Mouse (Mus musculus) v-Abl transformed pro-B cells (cell line): ENCODE data around the gene Klk6.

Experiments
- in situ Hi-C, 2 experiments: fragments of 400-800 bp; cut with MboI; formaldehyde crosslinking; loops; one replicate each; pipeline ENCODE4 v1.15.1; 2025; ENCODE audit not compliant: unreplicated experiment in 2 of 2

Klk6 gene

DNA sequence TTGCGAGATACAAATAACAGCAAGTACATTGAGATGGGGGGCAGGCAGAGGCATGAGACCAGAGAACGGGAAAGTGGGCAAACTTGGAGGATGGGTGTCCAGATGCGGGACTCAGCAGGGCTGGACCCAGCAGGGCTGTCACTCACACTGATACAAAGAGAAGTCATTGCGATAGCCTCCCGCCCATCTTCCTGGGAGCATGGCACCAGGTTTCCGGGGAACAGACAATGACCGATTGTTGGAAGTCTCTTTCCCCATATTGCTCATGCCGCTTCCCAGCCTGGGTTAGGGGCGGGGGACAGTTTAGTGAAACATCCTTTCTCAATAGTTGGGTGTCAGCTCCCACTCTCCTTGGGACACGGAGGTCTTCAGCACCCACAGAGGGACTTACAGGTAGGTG is at the start of gene Klk6:
Gene Klk6, plus strand, starts transcription at position 301 of the 400 bp plus-strand sequence.
- in situ Hi-C loops, result no loop called here

DNA sequence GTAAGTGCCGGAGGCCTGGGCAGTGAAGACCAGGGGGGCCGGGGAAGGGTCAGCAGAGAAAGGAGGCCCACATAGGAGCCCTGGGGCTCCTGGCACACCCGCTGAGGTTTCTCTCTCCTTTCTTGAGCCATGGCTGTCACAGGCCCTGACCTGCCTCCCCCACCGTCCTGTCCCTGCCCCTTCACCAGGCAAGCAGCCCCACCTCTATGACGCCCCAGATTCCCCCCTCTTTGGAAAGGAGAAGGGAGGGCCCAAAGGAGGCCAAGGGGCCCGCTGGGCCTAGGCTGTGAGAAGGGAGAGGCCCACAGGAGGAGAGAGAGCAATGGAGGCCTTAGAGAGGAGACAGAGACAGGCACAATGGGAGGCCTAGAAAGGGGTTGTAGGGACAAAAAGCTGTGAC is 49.5 kb upstream of the Klk6 start:
- in situ Hi-C loops, result no loop called here

DNA sequence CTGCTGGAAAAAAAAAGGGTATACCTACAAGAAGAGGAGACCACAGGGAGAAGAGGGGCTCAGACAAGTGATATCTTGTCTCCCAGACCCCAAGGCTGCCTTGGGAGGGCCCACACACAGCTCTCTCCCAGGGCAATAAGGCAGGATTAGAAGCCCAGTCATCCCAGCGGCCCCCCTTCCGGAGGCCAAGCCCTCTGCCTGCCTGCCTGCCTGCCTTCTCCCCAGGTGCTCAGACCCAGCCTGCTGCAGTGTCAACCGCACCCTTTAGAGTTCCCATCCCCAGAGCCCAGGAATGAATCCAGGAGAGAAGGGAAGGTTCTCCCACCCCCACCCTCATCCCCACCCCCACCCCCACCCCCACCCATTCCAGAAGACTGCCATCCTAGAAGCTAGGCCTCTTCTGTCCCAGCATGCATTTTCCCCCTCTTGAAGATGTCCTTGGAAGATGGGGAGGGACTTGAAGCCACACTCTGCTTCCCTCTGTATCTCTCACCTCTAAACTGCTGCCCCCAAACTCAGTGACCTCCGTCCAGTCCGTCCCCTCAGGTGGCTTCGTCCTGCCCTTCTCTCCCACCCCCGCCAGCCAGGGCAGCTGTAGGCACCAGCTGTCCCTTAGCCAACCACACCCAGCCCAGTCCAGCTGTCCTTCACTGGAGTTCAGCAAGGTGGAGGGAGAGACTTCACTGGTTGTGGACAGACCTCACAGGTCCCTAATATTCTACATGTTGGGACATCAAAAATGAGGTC is 48.8 kb upstream of the Klk6 start:
- in situ Hi-C loops, result no loop called here

DNA sequence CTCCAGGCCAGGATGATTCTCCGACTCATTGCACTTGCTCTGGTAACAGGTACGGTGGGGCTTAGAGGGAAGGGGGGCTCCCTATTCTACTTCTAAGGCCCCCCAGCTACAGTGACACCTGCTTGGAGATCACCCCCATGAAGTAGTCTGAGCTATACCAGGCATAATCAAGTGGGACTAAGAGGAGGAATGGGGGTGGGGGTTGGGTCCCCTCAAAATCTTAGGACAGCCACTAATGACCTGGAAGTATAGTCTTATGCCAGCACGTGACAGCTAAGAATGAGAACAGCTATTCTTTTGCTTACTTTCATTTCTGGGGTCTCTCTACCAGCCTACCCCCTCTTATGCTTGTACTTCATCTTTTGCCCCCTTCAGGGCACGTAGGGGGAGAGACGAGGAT is 47.8 kb upstream of the Klk6 start:
- in situ Hi-C loops, result no loop called here

DNA sequence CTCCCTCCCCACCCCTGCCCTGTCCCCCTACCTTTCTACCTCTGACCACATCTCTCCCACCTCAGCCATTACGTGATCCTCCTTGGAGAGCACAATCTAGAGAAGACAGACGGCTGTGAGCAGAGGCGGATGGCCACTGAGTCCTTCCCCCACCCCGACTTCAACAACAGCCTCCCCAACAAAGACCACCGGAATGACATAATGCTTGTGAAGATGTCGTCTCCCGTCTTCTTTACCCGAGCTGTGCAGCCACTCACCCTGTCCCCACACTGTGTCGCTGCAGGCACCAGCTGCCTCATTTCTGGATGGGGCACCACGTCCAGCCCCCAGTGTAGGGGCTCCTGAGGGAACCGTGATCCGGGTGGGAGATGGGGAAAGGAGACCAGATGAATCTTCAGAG is 46.9 kb upstream of the Klk6 start:
- in situ Hi-C loops, result no loop called here

DNA sequence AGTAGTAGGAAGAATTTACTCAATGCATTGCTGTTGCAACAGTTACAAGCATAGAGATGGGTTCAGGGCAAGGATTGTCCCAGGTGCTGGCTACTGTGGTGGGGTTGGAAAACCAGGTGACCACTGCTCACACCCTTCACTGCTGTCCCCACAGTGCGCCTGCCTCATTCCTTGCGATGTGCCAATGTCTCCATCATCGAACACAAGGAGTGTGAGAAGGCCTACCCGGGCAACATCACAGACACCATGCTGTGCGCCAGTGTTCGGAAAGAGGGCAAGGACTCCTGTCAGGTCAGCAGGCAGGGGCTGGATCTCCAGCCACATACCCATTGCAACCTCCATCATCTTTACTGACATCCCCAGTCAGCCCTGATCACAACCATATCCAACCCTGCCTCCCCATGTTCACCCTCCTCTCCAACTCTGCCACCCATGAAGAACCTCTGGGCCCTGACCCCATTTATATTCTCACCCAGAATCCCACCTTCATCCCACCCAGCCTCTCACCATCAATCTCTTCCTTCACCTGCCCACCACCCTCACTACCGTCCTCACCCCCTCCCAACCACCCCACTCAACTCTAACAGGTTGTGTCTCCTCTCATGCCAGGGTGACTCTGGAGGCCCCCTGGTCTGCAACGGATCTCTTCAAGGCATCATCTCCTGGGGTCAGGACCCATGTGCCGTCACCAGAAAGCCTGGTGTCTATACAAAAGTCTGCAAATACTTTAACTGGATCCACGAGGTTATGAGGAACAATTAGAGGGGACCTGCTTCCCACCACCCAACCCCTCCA is 45.9 kb upstream of the Klk6 start:
- in situ Hi-C loops, result no loop called here

DNA sequence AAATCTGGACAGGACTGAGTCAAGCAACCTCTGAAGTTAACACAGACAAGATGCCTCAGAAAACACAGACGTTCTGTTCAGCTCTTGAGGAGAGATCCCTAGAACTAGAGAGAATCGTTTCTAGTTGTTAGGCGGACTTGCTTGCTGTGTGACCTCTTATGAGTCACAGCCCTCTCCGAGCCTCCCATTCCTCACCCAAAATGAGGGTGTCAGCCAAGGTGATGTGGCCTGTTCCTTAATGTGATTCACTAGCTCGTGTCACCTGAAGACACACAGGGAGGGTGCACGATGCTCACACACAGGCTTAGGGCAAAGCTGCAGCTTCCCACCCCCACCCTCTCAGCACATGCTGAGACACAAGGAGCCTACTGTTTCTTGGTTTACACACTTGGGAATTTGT is 44.1 kb upstream of the Klk6 start:
- in situ Hi-C loops, result no loop called here

DNA sequence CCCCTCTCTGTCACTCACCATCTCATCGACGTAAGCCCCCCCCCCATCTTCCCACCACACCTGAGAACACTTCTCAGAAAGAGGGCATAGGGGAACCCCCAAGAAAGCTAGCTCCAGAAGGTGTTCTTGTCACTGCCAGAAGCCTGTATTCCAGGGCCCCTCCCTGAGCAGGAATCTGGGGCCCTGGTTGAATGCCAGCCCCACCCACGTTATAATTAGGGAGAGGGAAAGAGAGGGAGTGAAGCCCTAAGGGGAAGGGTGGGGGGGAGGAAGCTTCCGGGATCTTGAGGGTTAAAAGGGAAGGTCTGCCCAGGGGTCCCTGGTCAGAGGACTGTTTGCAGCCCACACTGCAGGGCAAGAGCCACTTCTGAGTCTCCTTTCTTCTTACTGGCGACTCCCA is 43.6 kb upstream of the Klk6 start, which contains the start of gene Klk10:
Gene Klk10, plus strand, starts transcription at position 290 of the 400 bp plus-strand sequence.
- in situ Hi-C loops, result no loop called here

DNA sequence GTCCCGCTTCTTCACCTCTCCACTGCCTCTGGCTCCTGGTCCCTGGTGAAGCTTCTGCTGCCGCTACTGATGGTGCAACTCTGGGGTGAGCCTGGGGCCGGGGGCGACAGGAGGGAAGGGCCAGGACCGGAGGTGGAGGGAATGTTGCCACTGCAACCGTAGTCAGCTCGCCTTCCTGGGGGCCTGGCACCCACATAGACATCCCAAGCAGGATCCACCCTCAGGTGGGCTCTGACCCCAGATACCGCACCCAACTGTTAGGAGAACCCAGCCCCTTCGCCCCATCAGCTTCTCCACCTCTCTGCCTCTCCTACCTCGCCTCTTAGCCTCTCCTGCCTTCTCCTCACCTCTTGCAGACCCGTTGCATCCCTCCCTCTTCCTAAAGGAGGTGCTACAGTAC is 42.8 kb upstream of the Klk6 start:
- in situ Hi-C loops, result no loop called here

DNA sequence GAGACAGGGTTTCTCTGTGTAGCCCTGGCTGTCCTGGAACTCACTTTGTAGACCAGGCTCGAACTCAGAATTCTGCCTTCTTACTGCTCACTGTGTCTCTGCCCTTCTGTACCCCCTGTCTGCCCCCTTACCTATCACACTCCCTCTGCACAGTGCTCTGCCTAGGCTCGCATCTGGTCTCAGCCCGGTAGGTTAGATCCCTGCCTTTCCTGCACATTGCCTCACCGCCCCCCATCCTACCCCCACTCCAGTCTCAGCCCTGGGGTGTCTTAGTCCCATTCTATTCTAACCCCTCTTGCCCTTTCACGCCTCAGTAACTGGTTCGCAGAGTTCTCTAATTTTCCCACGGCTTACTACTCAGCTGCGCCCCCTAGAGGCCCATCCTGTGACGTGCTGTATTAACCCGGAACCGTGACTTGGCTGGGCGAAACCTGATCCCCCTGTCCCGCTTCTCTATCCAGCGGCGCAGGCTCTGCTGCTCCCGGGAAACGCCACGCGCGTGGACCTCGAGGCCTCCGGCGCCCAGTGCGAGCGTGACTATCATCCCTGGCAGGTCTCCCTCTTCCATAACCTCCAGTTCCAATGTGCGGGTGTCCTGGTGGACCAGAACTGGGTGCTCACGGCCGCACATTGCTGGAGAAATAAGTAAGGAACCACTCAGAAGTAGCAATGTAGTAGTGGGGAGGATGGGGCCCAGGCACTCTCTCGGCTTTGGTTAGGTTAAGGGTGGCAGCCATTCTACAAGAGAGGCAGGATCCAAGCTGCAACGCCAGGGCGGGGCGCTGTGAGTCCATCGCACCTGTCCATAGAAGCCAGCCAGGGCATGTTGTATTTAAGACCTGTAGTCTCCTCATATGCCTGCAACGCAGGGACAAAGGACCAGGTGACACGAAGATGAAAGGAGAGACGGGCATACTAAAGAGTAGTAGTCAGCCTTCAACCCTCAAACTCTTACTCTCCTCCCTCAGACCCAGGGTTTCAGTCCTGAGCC is 41.7 kb upstream of the Klk6 start:
- in situ Hi-C loops, result no loop called here

DNA sequence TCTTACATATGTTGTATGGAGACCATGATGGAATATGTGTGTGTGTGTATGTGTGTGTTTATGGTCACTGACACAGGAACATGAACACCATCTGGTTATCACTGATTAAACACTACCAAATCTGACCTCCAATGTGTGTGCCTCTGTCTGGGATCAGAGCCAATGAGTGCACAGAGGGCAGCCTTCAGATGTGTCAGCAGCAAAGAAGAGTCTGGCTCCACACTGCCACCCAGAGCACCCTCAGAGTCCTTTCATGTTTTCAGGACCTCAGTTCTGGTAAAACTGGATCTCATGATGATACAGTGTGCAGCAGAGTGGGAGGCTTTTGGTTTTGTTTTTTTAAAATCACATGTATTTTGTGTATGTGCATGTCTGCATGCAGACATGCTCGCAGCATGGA is 39.0 kb upstream of the Klk6 start:
- in situ Hi-C loops, result no loop called here

DNA sequence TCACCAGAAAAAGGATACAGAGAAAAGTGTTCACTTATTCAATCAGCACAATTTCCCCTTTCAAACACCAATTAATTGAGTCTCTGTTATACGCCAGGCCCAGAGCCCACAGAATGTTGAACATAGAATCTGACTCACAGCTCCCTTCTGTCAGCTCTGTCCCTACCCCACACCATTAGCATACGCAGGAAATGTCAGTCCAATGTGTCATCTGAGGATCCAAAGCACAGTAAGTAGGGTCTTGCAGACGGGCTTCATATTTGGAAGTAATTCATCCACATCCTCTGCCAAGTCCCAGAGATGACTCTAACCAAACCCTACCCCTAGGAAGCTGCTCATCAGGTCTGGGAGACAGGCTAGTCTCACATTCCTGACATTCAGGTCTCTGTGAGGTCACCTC is 36.2 kb upstream of the Klk6 start:
- in situ Hi-C loops, result no loop called here

DNA sequence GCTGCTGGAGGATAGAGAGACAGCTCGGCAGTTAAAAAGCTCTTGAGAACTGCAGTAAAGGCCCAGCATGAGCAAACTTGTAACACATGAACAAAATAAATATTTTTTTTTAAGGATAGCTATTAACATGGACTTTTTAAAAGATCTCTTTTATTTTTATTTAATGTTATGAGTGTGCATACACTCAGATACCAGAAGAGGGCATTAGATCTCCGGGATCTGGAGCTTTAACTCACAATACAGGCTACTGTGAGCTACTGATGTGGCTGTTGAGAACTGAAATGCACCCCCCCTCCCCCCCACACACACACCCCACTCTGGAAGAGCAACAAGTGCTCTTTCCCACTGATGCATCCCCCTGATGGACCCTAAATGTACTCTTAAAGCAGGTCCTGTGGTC is 35.0 kb upstream of the Klk6 start:
- in situ Hi-C loops, result no loop called here

DNA sequence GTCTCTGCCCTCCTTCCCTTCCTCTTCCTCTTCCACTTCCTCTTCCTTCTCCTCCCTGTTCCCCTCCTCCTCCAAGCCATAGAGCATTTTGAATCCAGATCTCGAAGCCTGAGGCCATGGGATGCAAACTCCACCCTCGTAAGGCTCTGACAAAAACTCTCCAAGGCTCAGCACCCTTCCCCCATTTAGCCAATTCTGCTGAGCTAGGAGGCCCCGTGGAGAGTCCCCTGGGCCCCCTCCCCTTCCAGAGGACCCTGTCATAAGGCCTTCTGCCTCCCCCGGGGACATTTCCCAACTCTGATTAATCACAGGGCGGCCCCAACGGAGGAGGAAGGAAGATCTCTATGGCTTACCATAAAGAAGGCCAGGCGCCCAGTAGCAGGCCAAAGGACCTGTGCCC is 32.7 kb upstream of the Klk6 start, which contains the start of gene Klk9:
Gene Klk9, plus strand, starts transcription at position 301 of the 400 bp plus-strand sequence.
- in situ Hi-C loops, result no loop called here

DNA sequence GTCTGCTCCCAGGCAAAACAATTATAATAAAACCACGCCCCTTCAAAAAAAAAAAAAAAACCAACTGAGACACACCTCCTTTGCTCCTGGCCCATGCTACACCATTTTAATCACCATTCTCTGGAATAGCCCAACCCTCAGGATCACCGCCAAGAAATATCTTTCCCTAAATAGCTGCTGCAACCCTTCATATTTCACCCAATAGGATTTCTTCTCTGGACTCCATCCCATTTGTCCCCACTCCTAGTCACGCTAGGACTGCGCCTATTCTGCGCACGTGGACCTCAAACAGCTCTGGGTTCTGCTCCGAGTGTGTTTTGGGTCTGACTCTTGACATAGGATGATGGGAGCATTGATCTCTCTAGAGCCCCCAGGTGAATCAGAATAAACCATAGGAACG is 27.9 kb upstream of the Klk6 start:
- in situ Hi-C loops, result no loop called here

DNA sequence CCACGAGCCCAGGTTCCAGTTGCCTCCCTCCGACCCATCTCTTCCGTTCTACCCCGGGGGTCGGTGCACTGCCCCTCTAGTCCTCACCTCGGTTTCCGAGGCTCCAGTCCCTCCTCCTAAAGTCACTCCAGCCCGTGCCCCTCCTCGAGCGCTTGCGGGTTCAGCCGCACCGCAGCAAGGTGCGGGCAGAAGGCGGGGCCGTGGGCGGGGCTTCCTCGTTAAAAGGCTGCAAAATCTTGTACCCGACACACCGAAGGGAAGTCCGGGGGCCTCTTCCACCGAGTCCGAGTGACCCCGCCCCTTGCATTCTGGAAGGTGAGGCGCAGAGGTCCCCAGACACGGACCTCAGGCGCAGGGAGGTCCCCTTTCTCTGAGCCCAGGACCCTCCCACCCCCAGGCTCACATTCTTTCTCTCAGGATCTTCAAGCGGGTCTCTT is 26.9 kb upstream of the Klk6 start, which contains the start of gene Klk8:
Gene Klk8, plus strand, starts transcription at position 245 of the 437 bp plus-strand sequence.
- in situ Hi-C loops, result no loop called here

DNA sequence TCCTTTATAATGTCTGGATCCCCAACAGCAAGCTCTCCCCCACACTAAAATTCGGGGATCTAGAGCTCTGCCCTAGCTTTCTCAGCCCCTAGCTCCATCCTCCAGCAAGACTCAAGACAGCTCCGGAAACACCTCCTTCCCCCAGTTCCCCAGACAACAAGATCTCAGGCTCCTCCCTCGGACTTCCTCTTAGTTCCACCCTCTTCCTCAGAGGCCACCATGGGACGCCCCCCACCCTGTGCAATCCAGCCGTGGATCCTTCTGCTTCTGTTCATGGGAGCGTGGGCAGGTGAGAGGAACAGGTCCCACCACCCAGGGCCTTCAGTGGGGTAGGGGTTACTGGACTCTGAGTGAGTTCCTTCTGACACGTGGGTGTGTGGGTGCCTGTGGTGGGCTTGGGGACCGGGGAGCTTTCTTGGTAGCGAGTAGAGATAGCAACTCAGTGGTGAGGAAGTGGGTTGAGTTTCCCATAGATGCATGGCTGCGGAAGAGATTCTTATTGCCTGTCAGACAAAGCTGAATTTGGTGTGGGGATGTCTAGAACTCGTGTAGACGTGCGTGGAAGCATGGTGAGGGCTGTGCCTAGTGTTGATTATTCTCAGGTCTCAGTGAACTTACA is 26.3 kb upstream of the Klk6 start:
- in situ Hi-C loops, result no loop called here

DNA sequence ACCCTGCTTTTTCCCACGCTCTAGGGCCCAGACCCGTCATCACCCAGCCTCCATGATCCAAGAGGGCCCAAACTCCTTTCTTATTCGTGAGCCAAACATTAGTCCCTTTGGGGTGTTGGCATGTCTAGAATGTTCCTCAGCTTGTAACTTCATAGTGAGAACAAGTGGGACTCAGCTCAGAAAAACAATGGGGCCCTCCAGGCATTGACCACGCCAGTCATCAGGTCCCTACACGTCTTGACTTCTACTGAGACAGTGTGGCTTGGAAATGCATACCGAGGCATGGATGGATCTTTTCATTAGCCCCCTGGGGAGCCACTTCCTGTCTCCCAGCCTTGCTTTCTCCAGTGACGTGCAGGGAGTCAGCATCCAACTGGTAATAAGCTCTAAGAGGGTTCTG is 24.4 kb upstream of the Klk6 start:
- in situ Hi-C loops, result no loop called here

DNA sequence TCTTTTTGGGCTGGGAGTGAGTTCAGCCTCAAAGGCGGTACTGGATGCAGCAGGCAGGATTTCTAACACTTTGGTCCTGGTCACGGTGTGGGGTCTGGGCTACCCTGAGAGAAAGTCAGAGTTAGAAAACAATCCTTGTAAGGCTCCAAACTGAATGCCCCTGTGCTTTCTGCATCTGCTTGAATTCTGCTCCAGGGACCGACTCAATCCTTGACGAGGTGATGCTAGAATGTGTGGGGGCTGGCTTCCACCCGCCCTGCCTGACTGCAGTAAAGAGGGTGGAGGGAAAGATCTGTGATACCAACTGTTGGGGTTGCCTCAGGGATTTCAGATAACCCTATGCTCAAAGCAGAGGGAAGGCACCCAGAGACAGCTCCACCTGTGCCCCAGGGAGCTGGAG is 13.3 kb upstream of the Klk6 start, which contains the start of gene Klk7:
Gene Klk7, plus strand, starts transcription at position 301 of the 400 bp plus-strand sequence.
- in situ Hi-C loops, result no loop called here

DNA sequence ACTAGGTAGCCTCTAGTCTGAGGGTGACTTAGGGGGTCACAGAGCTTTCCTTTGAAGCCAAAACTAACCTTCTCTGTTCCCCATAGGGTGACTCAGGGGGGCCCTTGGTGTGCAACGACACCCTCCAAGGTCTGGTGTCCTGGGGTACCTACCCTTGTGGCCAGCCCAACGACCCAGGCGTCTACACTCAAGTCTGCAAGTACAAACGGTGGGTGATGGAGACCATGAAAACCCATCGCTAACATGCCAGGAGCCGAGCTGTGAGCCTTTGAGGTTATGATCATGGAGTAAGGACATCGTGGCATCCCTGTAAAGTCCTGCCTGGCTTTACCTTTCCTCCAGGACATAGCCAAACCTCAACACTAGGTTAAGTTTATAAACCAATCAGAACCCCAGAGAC is 9.1 kb upstream of the Klk6 start:
- in situ Hi-C loops, result no loop called here
